Mouse (Mus musculus) megakaryocyte, embryonic 14.5 days (primary cell): ENCODE measurements at regions not wholly inside any gene's neighbourhood (a gene's known extent, or its start where the extent isn't known, plus 50 kb on each side); places are given as distances from the start of the nearest gene placed in this dataset.

Source experiments
- H3K27me3 ChIP-seq: replicated peaks from 2 replicates; pipeline ENCODE3; 2012; ENCODE audit warnings: inconsistent platforms
- H3K36me3 ChIP-seq: replicated peaks from 2 replicates; pipeline ENCODE3; 2012; ENCODE audit warnings: low read length, inconsistent platforms, mixed read lengths
- H3K4me1 ChIP-seq: 2 replicates; pipeline ENCODE4 v1.6.1; 2012; ENCODE audit warnings: inconsistent platforms
- H3K4me3 ChIP-seq: replicated peaks from 2 replicates; pipeline ENCODE3; 2012; ENCODE audit warnings: moderate library complexity, mild to moderate bottlenecking, inconsistent platforms
- H3K9me3 ChIP-seq: 2 replicates; pipeline ENCODE4 v1.6.1; 2012; ENCODE audit warnings: inconsistent platforms
- FLI1 ChIP-seq: IDR thresholded peaks from 2 replicates; pipeline ENCODE4 v1.6.1; 2012; ENCODE audit warnings: low read length, inconsistent platforms, mixed read lengths
- GATA1 ChIP-seq: IDR thresholded peaks from 3 replicates; pipeline ENCODE4 v1.6.1; 2012; ENCODE audit warnings: mixed read lengths, low read length, inconsistent platforms, borderline replicate concordance

DNA sequence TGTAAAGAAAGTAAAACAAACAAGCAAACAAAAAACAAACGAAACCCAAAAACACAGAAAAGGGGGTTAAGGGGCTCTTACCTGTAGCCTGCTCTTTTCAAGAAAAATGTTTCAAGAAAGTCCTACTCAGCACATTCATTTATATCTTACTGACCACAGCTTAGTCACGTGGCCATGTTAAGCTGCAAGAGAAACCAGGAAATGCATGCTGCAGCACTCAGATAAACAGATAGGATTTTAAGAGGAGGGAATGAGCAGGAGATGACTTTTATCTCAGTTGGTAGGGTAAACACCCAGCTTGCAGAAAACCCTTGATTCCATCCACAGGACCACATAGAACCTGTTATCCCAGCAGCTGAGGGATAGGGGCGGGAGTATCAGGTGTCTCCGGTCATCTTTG is 62.9 kb upstream of the Sfmbt2 start:
- H3K36me3 ChIP-seq, result no peaks in the 10 kb centered on the region
- peaks cover 10% of the 10 kb centered on the region for H3K4me1 ChIP-seq
- H3K9me3 ChIP-seq, result 0 out of 2 replicates have a peak, but pooled peaks cover 3% of the 10 kb centered on the region
- no peaks in the 10 kb centered on the region for H3K27me3 ChIP-seq
- no peak overlapping the region for H3K4me3 ChIP-seq
- TF ChIP-seq GATA1, result no peak
- no peak for TF ChIP-seq FLI1

DNA sequence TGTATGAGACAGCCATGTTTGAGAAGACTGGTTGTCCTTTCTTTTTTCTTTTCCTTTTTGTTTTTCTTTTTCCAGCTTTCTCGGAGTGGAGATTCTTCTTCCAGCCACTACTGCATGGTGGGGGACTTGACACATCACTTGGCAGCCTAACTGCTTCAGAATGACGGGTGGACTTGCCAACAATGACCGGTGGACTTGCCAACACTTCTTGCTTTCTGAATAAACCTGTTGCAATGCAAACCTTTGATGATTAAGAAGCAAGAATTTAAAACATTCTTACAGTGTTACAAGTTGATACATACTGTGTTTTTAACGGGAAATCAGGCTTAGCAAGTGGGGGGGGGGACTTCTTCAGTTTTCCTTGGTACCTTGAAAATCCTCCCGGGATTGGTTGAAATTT is 60.7 kb upstream of the Sfmbt2 start:
- H3K9me3 ChIP-seq, result 0 out of 2 replicates have a peak, but pooled peaks cover 3% of the 10 kb centered on the region
- no peaks in the 10 kb centered on the region for H3K36me3 ChIP-seq
- H3K27me3 ChIP-seq, result peaks cover under 1% of the 10 kb centered on the region
- no peak overlapping the region for H3K4me3 ChIP-seq
- TF ChIP-seq FLI1 (no peak), GATA1 (no peak)
- peaks cover 12% of the 10 kb centered on the region for H3K4me1 ChIP-seq

DNA sequence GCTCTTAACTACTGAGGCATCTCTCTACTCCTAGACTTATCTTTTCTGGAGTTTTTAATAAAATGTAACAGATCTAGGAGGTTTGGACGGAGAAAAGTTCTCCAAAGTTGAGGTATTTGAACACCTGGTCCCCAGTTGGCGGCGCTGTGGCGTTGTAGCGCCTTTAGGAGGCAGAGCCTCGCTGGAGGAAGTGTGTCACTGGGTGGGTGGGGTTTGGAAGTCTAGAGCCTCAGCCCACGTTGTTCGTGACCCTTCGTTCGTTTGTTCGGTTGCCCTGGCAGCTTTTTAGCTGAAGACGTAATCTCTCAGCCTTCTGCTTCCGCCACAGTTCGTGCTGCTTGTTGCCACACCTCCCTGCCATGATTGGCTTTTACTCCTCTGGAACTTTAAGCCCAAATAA is 58.6 kb upstream of the Sfmbt2 start:
- no peaks in the 10 kb centered on the region for H3K36me3 ChIP-seq
- H3K9me3 ChIP-seq, result 0 out of 2 replicates have a peak, but pooled peaks cover 3% of the 10 kb centered on the region
- peaks cover 14% of the 10 kb centered on the region for H3K27me3 ChIP-seq
- peaks cover 15% of the 10 kb centered on the region for H3K4me1 ChIP-seq
- H3K4me3 ChIP-seq, result no peak overlapping the region
- TF ChIP-seq GATA1 (no peak), FLI1 (no peak)

- TF ChIP-seq FLI1 (no peak), GATA1 (no peak)
- Histone ChIP-seq H3K27me3 (peaks cover 17% of the 10 kb centered on the region), H3K4me1 (peaks cover 12% of the 10 kb centered on the region), H3K36me3 (no peaks in the 10 kb centered on the region), H3K4me3 (no peak overlapping the region), H3K9me3 (0 out of 2 replicates have a peak, but pooled peaks cover 3% of the 10 kb centered on the region)
Observed at GRCm38 (mm10) chr2:10312398-10312797, 57.9 kb upstream of the Sfmbt2 start.

DNA sequence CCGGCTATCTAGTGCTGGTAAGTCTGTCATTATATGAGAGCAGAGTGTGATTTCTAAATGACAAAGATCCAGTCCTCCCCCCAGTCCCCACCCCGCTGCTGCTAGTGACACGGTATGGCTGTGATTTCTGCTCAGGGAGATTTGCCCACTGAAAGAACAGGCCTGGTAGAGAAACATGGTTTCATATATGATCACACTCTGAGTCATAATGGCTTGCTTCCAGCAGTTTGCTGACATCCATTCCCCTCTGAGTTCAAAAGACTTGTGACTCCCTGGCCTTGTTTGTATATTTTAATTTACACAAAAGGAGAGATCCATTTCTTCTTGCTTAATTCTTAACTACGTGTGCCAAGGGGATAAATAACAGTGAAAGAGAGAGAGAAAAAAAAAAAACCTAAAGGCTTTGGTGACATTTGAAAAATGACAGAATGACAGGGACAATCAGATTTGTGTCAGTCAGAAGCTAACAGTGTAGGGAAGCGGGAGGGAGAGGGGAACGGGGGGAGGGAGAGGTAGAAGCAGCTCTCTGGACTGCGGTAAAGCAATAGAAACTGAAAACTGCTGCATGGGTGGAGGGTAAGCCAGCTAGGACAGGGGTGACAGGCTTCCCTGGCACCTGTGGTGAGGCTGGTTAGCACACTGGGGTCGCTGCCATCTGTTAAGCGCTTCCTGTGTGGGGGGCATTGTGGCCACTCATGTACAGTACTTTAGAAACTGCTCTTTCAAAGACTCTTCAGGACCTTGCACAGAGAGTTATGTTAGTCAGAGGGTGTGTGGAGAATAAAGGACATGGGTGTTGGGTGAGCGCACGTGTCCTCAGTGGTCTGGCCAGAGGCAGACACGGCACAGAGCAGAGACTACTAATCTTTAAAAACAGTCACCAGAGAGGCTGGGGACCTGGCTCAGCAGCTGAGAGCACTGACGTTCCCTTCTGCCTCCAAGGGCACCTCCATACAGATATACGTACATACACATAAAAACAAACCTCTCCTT is 55.8 kb upstream of the Sfmbt2 start:
- no peaks in the 10 kb centered on the region for H3K36me3 ChIP-seq
- H3K9me3 ChIP-seq, result 0 out of 2 replicates have a peak, but pooled peaks cover 3% of the 10 kb centered on the region
- peaks cover 9% of the 10 kb centered on the region for H3K4me1 ChIP-seq
- peaks cover 17% of the 10 kb centered on the region for H3K27me3 ChIP-seq
- TF ChIP-seq FLI1 (no peak), GATA1 (no peak)
- peak overlapping the region; percentile 85 for H3K4me3 ChIP-seq

DNA sequence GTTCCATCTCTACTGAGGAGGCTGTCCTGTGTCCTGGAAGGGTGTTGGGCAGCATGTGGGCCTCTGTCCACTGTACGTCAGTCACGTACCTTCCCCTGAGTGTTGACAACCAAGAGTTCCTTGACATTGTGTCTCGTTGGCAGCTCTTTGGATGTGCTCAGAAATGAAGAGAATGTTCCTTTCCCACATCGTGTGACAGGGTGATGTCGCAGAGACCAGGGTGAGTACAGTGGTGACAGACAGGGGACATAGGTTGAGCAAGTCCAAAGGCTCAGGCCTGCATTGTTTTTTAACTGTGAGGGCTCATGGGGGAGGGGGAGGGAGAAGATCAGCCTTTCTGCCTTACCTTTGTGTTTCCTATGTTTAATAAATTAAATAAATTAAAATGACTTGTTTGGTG is 54.0 kb upstream of the Sfmbt2 start:
- Histone ChIP-seq H3K4me3 (no peak overlapping the region), H3K9me3 (0 out of 2 replicates have a peak, but pooled peaks cover 3% of the 10 kb centered on the region), H3K4me1 (peaks cover 9% of the 10 kb centered on the region), H3K27me3 (peaks cover 17% of the 10 kb centered on the region), H3K36me3 (no peaks in the 10 kb centered on the region)
- TF ChIP-seq GATA1, result no peak

DNA sequence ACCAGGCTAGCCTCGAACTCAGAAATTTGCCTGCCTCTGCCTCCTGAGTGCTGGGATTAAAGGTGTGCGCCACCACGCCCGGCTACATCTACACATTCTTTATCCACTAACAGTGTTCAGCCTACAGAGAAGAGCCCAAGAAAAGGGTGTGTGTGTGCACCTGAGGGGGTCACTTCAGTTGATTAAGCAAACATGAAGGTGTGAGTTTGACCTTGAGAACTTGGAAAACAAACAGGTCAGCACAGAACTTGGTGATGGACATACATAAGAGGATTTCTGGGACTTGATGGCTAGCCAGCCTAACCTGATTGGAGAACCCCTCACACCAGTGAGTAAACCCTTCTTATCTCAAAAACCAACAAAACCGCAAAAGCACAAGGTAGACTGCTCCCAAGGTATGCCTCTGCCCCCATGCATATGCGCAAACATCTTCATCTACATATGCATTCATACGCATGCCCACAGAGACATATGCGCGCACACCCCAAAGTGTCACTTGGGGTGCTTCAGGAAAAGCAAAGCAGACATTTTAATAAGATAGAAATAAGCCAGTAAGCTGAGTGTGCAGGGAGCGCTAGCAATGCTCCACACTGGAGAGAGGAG is 52.0 kb upstream of the Sfmbt2 start:
- Histone ChIP-seq H3K4me3 (no peak overlapping the region), H3K36me3 (no peaks in the 10 kb centered on the region), H3K27me3 (peaks cover 17% of the 10 kb centered on the region), H3K9me3 (peaks cover 8% of the 10 kb centered on the region), H3K4me1 (peaks cover 9% of the 10 kb centered on the region)
- TF ChIP-seq GATA1, result no peak
- no peak for TF ChIP-seq FLI1
